Mouse (Mus musculus): ENCODE data around the gene Kmt2d. TPM values are rescaled to one million over a fixed set of nuclear protein-coding genes. Genes with fewer than 3 reads are reported as not detected.
A peak's percentile ranks its signal among the peaks of the same experiment; 100 is the strongest.

Gene Kmt2d
- total RNA-seq, 1 experiment from 2014 or later, result 33.0 TPM

- ATAC-seq (replicated peaks in 1 of 2; ENCODE audit: insufficient read depth in 1 of 2, low FRiP score in 2 of 2, low TSS enrichment in 1 of 2, low read depth in 1 of 2, poor library complexity in 2 of 2, severe bottlenecking in 2 of 2), result no peak
These were observed 27.3 kb downstream of the Kmt2d start for GRCm38 (mm10) chr15:98843595-98844223.

- no peak for ATAC-seq (replicated peaks in 1 of 2; ENCODE audit: insufficient read depth in 1 of 2, low FRiP score in 2 of 2, low TSS enrichment in 1 of 2, low read depth in 1 of 2, poor library complexity in 2 of 2, severe bottlenecking in 2 of 2)
These were observed 31.1 kb downstream of the Kmt2d start for GRCm38 (mm10) chr15:98839671-98840585.

GRCm38 (mm10) chr15:98839161-98839560, 31.8 kb downstream of the Kmt2d start:
- ATAC-seq (replicated peaks in 1 of 2; ENCODE audit: insufficient read depth in 1 of 2, low FRiP score in 2 of 2, low TSS enrichment in 1 of 2, low read depth in 1 of 2, poor library complexity in 2 of 2, severe bottlenecking in 2 of 2), result no peak

- ATAC-seq (replicated peaks in 1 of 2; ENCODE audit: insufficient read depth in 1 of 2, low FRiP score in 2 of 2, low TSS enrichment in 1 of 2, low read depth in 1 of 2, poor library complexity in 2 of 2, severe bottlenecking in 2 of 2), result no peak
These were observed 33.3 kb downstream of the Kmt2d start for GRCm38 (mm10) chr15:98837743-98838103.

GRCm38 (mm10) chr15:98837006-98837742, 33.8 kb downstream of the Kmt2d start:
- ATAC-seq (replicated peaks in 1 of 2; ENCODE audit: insufficient read depth in 1 of 2, low FRiP score in 2 of 2, low TSS enrichment in 1 of 2, low read depth in 1 of 2, poor library complexity in 2 of 2, severe bottlenecking in 2 of 2), result no peak

GRCm38 (mm10) chr15:98835291-98835690, 35.7 kb downstream of the Kmt2d start:
- ATAC-seq (replicated peaks in 1 of 2; ENCODE audit: insufficient read depth in 1 of 2, low FRiP score in 2 of 2, low TSS enrichment in 1 of 2, low read depth in 1 of 2, poor library complexity in 2 of 2, severe bottlenecking in 2 of 2), result no peak

- ATAC-seq (replicated peaks in 1 of 2; ENCODE audit: insufficient read depth in 1 of 2, low FRiP score in 2 of 2, low TSS enrichment in 1 of 2, low read depth in 1 of 2, poor library complexity in 2 of 2, severe bottlenecking in 2 of 2), result no peak
These were observed 36.9 kb downstream of the Kmt2d start for GRCm38 (mm10) chr15:98834059-98834458.

- ATAC-seq (replicated peaks in 1 of 2; ENCODE audit: insufficient read depth in 1 of 2, low FRiP score in 2 of 2, low TSS enrichment in 1 of 2, low read depth in 1 of 2, poor library complexity in 2 of 2, severe bottlenecking in 2 of 2), result no peak
These were observed 37.7 kb downstream of the Kmt2d start for GRCm38 (mm10) chr15:98833281-98833680.

- ATAC-seq (replicated peaks in 1 of 2; ENCODE audit: insufficient read depth in 1 of 2, low FRiP score in 2 of 2, low TSS enrichment in 1 of 2, low read depth in 1 of 2, poor library complexity in 2 of 2, severe bottlenecking in 2 of 2), result peak; percentile 9 to 30; a peak in 3 of 4 replicates
These were observed 38.6 kb downstream of the Kmt2d start for GRCm38 (mm10) chr15:98832161-98833058.

GRCm38 (mm10) chr15:98831684-98832035, 39.3 kb downstream of the Kmt2d start:
- ATAC-seq (replicated peaks in 1 of 2; ENCODE audit: insufficient read depth in 1 of 2, low FRiP score in 2 of 2, low TSS enrichment in 1 of 2, low read depth in 1 of 2, poor library complexity in 2 of 2, severe bottlenecking in 2 of 2), result peak; percentile 46 to 70; a peak in 3 of 4 replicates

GRCm38 (mm10) chr15:98830736-98831683, 40.0 kb downstream of the Kmt2d start, which contains the start of gene Prkag1:
Gene Prkag1 (minus strand): TSS chr15:98831521.
- peak; percentile 87 to 93 for ATAC-seq (replicated peaks in 1 of 2; ENCODE audit: insufficient read depth in 1 of 2, low FRiP score in 2 of 2, low TSS enrichment in 1 of 2, low read depth in 1 of 2, poor library complexity in 2 of 2, severe bottlenecking in 2 of 2)

GRCm38 (mm10) chr15:98827611-98828011, 43.4 kb downstream of the Kmt2d start:
- no peak for ATAC-seq (replicated peaks in 1 of 2; ENCODE audit: insufficient read depth in 1 of 2, low FRiP score in 2 of 2, low TSS enrichment in 1 of 2, low read depth in 1 of 2, poor library complexity in 2 of 2, severe bottlenecking in 2 of 2)

GRCm38 (mm10) chr15:98823434-98823833, 47.6 kb downstream of the Kmt2d start:
- ATAC-seq (replicated peaks in 1 of 2; ENCODE audit: insufficient read depth in 1 of 2, low FRiP score in 2 of 2, low TSS enrichment in 1 of 2, low read depth in 1 of 2, poor library complexity in 2 of 2, severe bottlenecking in 2 of 2), result no peak

GRCm38 (mm10) chr15:98822147-98822546, 48.9 kb downstream of the Kmt2d start:
- no peak for ATAC-seq (replicated peaks in 1 of 2; ENCODE audit: insufficient read depth in 1 of 2, low FRiP score in 2 of 2, low TSS enrichment in 1 of 2, low read depth in 1 of 2, poor library complexity in 2 of 2, severe bottlenecking in 2 of 2)

GRCm38 (mm10) chr15:98821403-98821802, 49.6 kb downstream of the Kmt2d start:
- ATAC-seq (replicated peaks in 1 of 2; ENCODE audit: insufficient read depth in 1 of 2, low FRiP score in 2 of 2, low TSS enrichment in 1 of 2, low read depth in 1 of 2, poor library complexity in 2 of 2, severe bottlenecking in 2 of 2), result no peak

GRCm38 (mm10) chr15:98820937-98821336, 50.1 kb downstream of the Kmt2d start:
- ATAC-seq (replicated peaks in 1 of 2; ENCODE audit: insufficient read depth in 1 of 2, low FRiP score in 2 of 2, low TSS enrichment in 1 of 2, low read depth in 1 of 2, poor library complexity in 2 of 2, severe bottlenecking in 2 of 2), result no peak
